Mouse (Mus musculus) WW6 (cell line): ENCODE data around the gene Coq10a.

Experiments used
- DNase-seq: peaks from one replicate; pipeline ENCODE4 v3.0.0-alpha.2; 2013; ENCODE audit warnings: low read depth, low spot score

Coq10a gene

GRCm38 (mm10) chr10:128368402-128369217 is at the start of gene Coq10a:
Gene Coq10a, minus strand, starts transcription at chr10:128368997.
- peak; percentile 69 for DNase-seq

GRCm38 (mm10) chr10:128414848-128415247 is 46.1 kb upstream of the Coq10a start:
- no peak for DNase-seq

- DNase-seq, result no peak
These were observed 44.3 kb upstream of the Coq10a start for GRCm38 (mm10) chr10:128413076-128413475.

GRCm38 (mm10) chr10:128412558-128412957 is 43.8 kb upstream of the Coq10a start:
- DNase-seq, result no peak

- no peak for DNase-seq
These were observed 43.2 kb upstream of the Coq10a start for GRCm38 (mm10) chr10:128412055-128412381.

GRCm38 (mm10) chr10:128411211-128412054 is 42.6 kb upstream of the Coq10a start, which contains the start of the genes Nabp2 and Rnf41:
Gene Nabp2, minus strand, starts transcription at chr10:128411492.
Gene Rnf41, plus strand, starts transcription at chr10:128411657.
- peak; percentile 95 for DNase-seq

GRCm38 (mm10) chr10:128410560-128410845 is 41.7 kb upstream of the Coq10a start:
- DNase-seq, result no peak

GRCm38 (mm10) chr10:128409692-128410559 is 41.1 kb upstream of the Coq10a start:
- peak; percentile 94 for DNase-seq

- no peak for DNase-seq
These were observed 40.1 kb upstream of the Coq10a start for GRCm38 (mm10) chr10:128408591-128409535.

- no peak for DNase-seq
These were observed 35.1 kb upstream of the Coq10a start for GRCm38 (mm10) chr10:128403931-128404330.

- DNase-seq, result no peak
These were observed 32.8 kb upstream of the Coq10a start for GRCm38 (mm10) chr10:128401638-128402037.

GRCm38 (mm10) chr10:128401056-128401455 is 32.3 kb upstream of the Coq10a start, which contains the start of gene Slc39a5:
Gene Slc39a5, minus strand, starts transcription at chr10:128401229.
- no peak for DNase-seq

GRCm38 (mm10) chr10:128400338-128400737 is 31.5 kb upstream of the Coq10a start:
- DNase-seq, result no peak

GRCm38 (mm10) chr10:128397466-128397865 is 28.7 kb upstream of the Coq10a start:
- DNase-seq, result no peak

GRCm38 (mm10) chr10:128396716-128397264 is 28.0 kb upstream of the Coq10a start:
- DNase-seq, result no peak

- no peak for DNase-seq
These were observed 27.3 kb upstream of the Coq10a start for GRCm38 (mm10) chr10:128396017-128396673.

GRCm38 (mm10) chr10:128391850-128392249 is 23.1 kb upstream of the Coq10a start:
- no peak for DNase-seq

GRCm38 (mm10) chr10:128390366-128390765 is 21.6 kb upstream of the Coq10a start:
- no peak for DNase-seq

- DNase-seq, result no peak
These were observed 20.8 kb upstream of the Coq10a start for GRCm38 (mm10) chr10:128389570-128389969.

GRCm38 (mm10) chr10:128388941-128389340 is 20.1 kb upstream of the Coq10a start:
- no peak for DNase-seq
